In the genomic region with DNA sequence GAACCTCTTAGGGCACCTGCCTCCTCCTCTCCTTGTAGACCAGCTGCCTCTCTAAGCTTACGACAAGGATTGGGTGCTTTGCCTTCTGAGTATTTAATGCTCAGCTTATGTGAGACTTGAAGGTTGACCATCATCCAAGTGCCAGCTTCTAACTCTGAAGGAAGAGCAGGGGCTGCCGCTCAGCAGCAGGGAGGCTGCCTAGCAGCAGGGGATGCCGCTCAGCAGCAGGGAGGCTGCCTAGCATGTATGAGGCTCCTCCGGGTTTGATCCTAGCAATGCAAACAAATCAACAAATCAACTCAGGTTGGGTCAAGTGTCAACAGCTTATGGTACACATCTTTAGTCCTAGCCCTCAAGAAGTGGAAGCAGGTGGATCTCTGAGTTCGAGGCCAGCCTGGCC, we compare ENCODE assay signal across 50 mouse cellular contexts. TPM values are rescaled to one million over a fixed set of nuclear protein-coding genes. Genes with fewer than 3 reads are reported as not detected.
"Had no signal": no experiment of that assay in that cellular context is flagged by ENCODE, and none has a peak within 500 bp of the region (broad histone marks: within the 10 kb centered on the region; RNA-seq: fewer than 3 reads in every experiment).

No protein-coding gene starts in this region.

- DNase-seq: heart, postnatal 10 days; heart, postnatal 36 days; heart, postnatal 4 days; kidney, adult 11 months; kidney, adult 18-20 months; kidney, adult 2 months; kidney, adult 8-10 months; kidney, adult 9 months; kidney, postnatal 10 days; kidney, postnatal 14 days; kidney, postnatal 25 days; kidney, postnatal 36 days; kidney, postnatal 4 days; layer of hippocampus, adult 9-11 months; layer of hippocampus, postnatal 36 days had no signal

- H3K4me1 ChIP-seq: heart, embryonic 12.5 days; heart, embryonic 13.5 days; heart, embryonic 15.5 days; intestine, embryonic 15.5 days; kidney, embryonic 15.5 days had no signal

- H3K9me3 ChIP-seq: heart, embryonic 12.5 days; heart, embryonic 13.5 days; heart, embryonic 15.5 days; hindbrain, embryonic 10.5 days; hindbrain, embryonic 12.5 days; hindbrain, embryonic 13.5 days; hindbrain, embryonic 15.5 days; intestine, embryonic 15.5 days; kidney, embryonic 15.5 days had no signal

- H3K27ac ChIP-seq: heart, embryonic 13.5 days; heart, embryonic 15.5 days; hindbrain, embryonic 10.5 days; hindbrain, embryonic 12.5 days; hindbrain, embryonic 13.5 days; hindbrain, embryonic 14.5 days; hindbrain, embryonic 15.5 days; hindbrain, postnatal 0 days; intestine, embryonic 15.5 days; kidney, embryonic 15.5 days; kidney, postnatal 0 days; layer of hippocampus, adult 2 months; left cerebral cortex, adult 2 months had no signal

- H3K27me3 ChIP-seq: heart, embryonic 12.5 days; heart, embryonic 13.5 days; heart, embryonic 15.5 days; hindbrain, embryonic 12.5 days; hindbrain, embryonic 15.5 days; intestine, embryonic 15.5 days; kidney, embryonic 15.5 days had no signal

- H3K4me3 ChIP-seq: heart, embryonic 12.5 days; heart, embryonic 13.5 days; heart, embryonic 15.5 days; hindbrain, embryonic 10.5 days; hindbrain, embryonic 12.5 days; hindbrain, embryonic 13.5 days; hindbrain, embryonic 15.5 days; intestine, embryonic 15.5 days; kidney, embryonic 15.5 days; layer of hippocampus, adult 2 months; left cerebral cortex, adult 2 months had no signal

- H3K36me3 ChIP-seq: heart, embryonic 12.5 days; heart, embryonic 13.5 days; heart, embryonic 15.5 days; hindbrain, embryonic 10.5 days; hindbrain, embryonic 12.5 days; hindbrain, embryonic 13.5 days; hindbrain, embryonic 15.5 days; intestine, embryonic 15.5 days; kidney, embryonic 15.5 days had no signal

RNA-seq across cellular contexts. Expression of gene Tlx3, which starts 28.7 kb away (rescaled TPM):
- total RNA-seq: heart, postnatal 10 days; heart, postnatal 25 days; heart, postnatal 36 days; heart, postnatal 4 days; hematopoietic stem cell, adult 5-6 weeks; layer of hippocampus, adult 18-20 months; layer of hippocampus, adult 2 months; layer of hippocampus, adult 8-10 months; layer of hippocampus, postnatal 10 days; layer of hippocampus, postnatal 14 days; layer of hippocampus, postnatal 25 days; layer of hippocampus, postnatal 36 days; left cerebral cortex, adult 18-20 months; left cerebral cortex, adult 2 months; left cerebral cortex, adult 8-10 months had no signal
- polyA plus RNA-seq: heart, embryonic 11.5 days; heart, embryonic 12.5 days; heart, embryonic 13.5 days; heart, embryonic 16.5 days; heart, postnatal 0 days; inflammation-experienced regulatory T-cells, adult 6 months; intestine, embryonic 16.5 days; intestine, postnatal 0 days; kidney, adult 2 months; kidney, embryonic 14.5 days; kidney, postnatal 0 days; large intestine, adult 2 months had no signal

RNA-seq across cellular contexts. Expression of gene Gm12117, which starts 44.5 kb away (rescaled TPM):
- total RNA-seq: heart, postnatal 10 days; heart, postnatal 25 days; heart, postnatal 36 days; hindbrain, postnatal 0 days; layer of hippocampus, postnatal 25 days; layer of hippocampus, postnatal 36 days had no signal
- polyA plus RNA-seq: heart, embryonic 11.5 days; heart, embryonic 12.5 days; heart, embryonic 13.5 days; heart, embryonic 14.5 days; heart, embryonic 15.5 days; heart, embryonic 16.5 days; heart, postnatal 0 days; hindbrain, embryonic 10.5 days; hindbrain, embryonic 12.5 days; hindbrain, embryonic 13.5 days; hindbrain, embryonic 14.5 days; hindbrain, embryonic 16.5 days; hindbrain, postnatal 0 days; inflammation-experienced regulatory T-cells, adult 6 months; intestine, embryonic 14.5 days; intestine, embryonic 15.5 days; intestine, embryonic 16.5 days; intestine, postnatal 0 days; kidney, adult 2 months; kidney, embryonic 14.5 days; kidney, embryonic 15.5 days; kidney, embryonic 16.5 days; kidney, postnatal 0 days had no signal
